Mouse (Mus musculus) heart, postnatal 36 days (tissue): Measurements from ENCODE around the gene 2210010C04Rik. TPM values are rescaled to one million over a fixed set of nuclear protein-coding genes. Genes with fewer than 3 reads are reported as not detected.
"Not testable (repeated sequence)": the region's sequence is repeated elsewhere in the genome, so short reads cannot be mapped to it uniquely, and the experiment has no call there.

Experiments used
- DNase-seq, 2 experiments: peaks; one replicate each; pipeline ENCODE4 v3.0.0; 2021 to 2022
- intact Hi-C: fragments of 180-260 bp; cut with DNase I; formaldehyde crosslinking; loops from one replicate; pipeline ENCODE4 v1.15.1; 2025
- total RNA-seq, 2 experiments: library from RNA; stranded (reverse); gene quantifications; 2 replicates each; pipeline ENCODE4 v1.2.3; 2021

2210010C04Rik gene
- total RNA-seq, 2 experiments from 2014 or later, result not detected

GRCm38 (mm10) chr6:41025873-41026650, 9.2 kb downstream of the 2210010C04Rik start:
- intact Hi-C loops, result no loop called here
- no peak for DNase-seq

- intact Hi-C loops, result no loop called here
- no peak for DNase-seq
Measured at GRCm38 (mm10) chr6:41019140-41019539, 16.2 kb downstream of the 2210010C04Rik start.

DNA sequence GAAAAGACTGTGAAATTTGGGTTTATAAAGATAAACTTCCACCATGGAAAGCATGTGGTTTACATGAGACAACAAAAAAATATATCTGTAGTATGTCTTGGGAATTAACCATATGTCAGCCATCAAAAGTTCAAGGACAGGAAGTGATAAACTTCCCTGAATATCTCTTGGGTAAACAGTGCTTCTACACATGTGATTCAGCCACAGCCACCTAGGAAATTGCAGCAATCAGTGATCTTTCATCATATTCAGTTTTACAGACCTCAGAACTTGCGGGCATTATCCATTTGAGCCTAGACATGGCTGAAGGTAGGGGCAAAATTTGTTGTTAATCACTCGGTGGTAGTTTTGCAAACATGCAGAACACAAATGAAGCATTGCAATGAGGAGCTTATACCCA, 16.7 kb downstream of the 2210010C04Rik start:
- DNase-seq, result no peak
- intact Hi-C loops, result no loop called here

GRCm38 (mm10) chr6:41015065-41015464, 20.2 kb downstream of the 2210010C04Rik start:
- intact Hi-C loops, result no loop called here
- DNase-seq, result no peak

DNA sequence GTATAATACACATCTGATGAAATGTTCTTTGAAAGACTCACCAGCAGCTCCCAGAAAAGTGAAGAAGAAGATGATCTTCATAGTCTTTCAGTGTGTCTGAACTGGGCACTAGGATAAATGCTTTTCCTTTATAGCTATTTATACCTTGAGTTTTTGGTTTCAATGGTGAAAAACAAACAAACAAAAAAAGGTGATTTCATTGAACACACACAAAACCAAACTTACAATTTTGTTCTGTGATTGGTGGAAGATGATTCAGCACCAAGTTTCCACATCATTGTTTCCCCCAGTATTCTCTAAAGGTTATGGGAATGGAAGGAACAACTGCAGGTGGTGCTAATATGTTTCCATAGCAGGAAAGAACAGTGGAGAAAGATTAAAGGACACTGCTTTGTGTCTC, 35.9 kb downstream of the 2210010C04Rik start, which contains the start of gene Gm2663:
Gene Gm2663 (minus strand): TSS at position 101 of the 400 bp plus-strand sequence.
- intact Hi-C loops, DNase-seq: not testable (repeated sequence)

Other genes starting within 250 kb of the 2210010C04Rik start
- gene Moxd2, start 148.0 kb downstream of the 2210010C04Rik start, total RNA-seq, result not detected
- not detected for gene Prss58, start 135.1 kb downstream of the 2210010C04Rik start, total RNA-seq
- not detected for gene 1700074P13Rik, start 95.0 kb downstream of the 2210010C04Rik start, total RNA-seq
- not detected for gene Gm4744, start 83.6 kb downstream of the 2210010C04Rik start, total RNA-seq
- not detected for gene 1810009J06Rik, start 70.8 kb downstream of the 2210010C04Rik start, total RNA-seq
- gene Gm2663, start 36.0 kb downstream of the 2210010C04Rik start, total RNA-seq, result not detected